Mouse (Mus musculus) forebrain, embryonic 16.5 days (tissue): ENCODE measurements around the gene Mrvi1. TPM values are rescaled to one million over a fixed set of nuclear protein-coding genes. Genes with fewer than 3 reads are reported as not detected.

Source experiments
- ATAC-seq: fragments of 200-750 bp; cut with Nextera tagmentation; 2 replicates; pipeline ENCODE4 v1.8.0; 2017; ENCODE audit warnings: mild to moderate bottlenecking, moderate library complexity
- H3K27ac ChIP-seq: fragments of 300-500 bp; sonication (generic); 2 replicates; pipeline ENCODE4 v1.5.1; 2014; ENCODE audit warnings: low read length, control low read depth
- H3K27me3 ChIP-seq: fragments of 300-500 bp; sonication (generic); replicated peaks from 2 replicates; pipeline ENCODE4 v1.6.1; 2014; ENCODE audit warnings: low read length; ENCODE audit not compliant: control insufficient read depth, insufficient read depth
- H3K36me3 ChIP-seq: fragments of 300-500 bp; sonication (generic); 2 replicates; pipeline ENCODE4 v1.6.1; 2014; ENCODE audit not compliant: control insufficient read depth, insufficient read depth
- H3K4me1 ChIP-seq: fragments of 300-500 bp; sonication (generic); replicated peaks from 2 replicates; pipeline ENCODE4 v1.6.1; 2014; ENCODE audit warnings: low read length; ENCODE audit not compliant: control insufficient read depth, insufficient read depth
- H3K4me2 ChIP-seq: fragments of 300-500 bp; sonication (generic); 2 replicates; pipeline ENCODE4 v1.6.1; 2014; ENCODE audit warnings: mild to moderate bottlenecking, low read length, control low read depth
- H3K4me3 ChIP-seq: fragments of 300-500 bp; sonication (generic); replicated peaks from 2 replicates; pipeline ENCODE4 v1.5.1; 2014; ENCODE audit warnings: mild to moderate bottlenecking, low read length, control low read depth
- H3K9ac ChIP-seq: fragments of 300-500 bp; sonication (generic); replicated peaks from 2 replicates; pipeline ENCODE4 v1.6.1; 2014; ENCODE audit warnings: low read depth, low read length, control low read depth
- H3K9me3 ChIP-seq: fragments of 300-500 bp; sonication (generic); 2 replicates; pipeline ENCODE4 v1.6.1; 2016; ENCODE audit warnings: low read length; ENCODE audit not compliant: control insufficient read depth
- WGBS: fragments of 180-500 bp; shearing (Covaris S2); extraction: QIAGEN DNeasy Blood & Tissue Kit; methylation state at CpG from one replicate; pipeline ENCODE4 v1.1.7; 2014; 5-methylcytosine and 5-hydroxymethylcytosine counted together
- polyA plus RNA-seq: library from polyadenylated mRNA; unstranded; fragments of >200 nt; fragmentation: Nextera tagmentation; extraction: Ambion mirVana; gene quantifications from 2 replicates; pipeline ENCODE4 v1.2.1, GENCODE M21; 2015

Mrvi1 gene
- polyA plus RNA-seq, 1 experiment from 2014 or later, result 0.60 TPM

DNA sequence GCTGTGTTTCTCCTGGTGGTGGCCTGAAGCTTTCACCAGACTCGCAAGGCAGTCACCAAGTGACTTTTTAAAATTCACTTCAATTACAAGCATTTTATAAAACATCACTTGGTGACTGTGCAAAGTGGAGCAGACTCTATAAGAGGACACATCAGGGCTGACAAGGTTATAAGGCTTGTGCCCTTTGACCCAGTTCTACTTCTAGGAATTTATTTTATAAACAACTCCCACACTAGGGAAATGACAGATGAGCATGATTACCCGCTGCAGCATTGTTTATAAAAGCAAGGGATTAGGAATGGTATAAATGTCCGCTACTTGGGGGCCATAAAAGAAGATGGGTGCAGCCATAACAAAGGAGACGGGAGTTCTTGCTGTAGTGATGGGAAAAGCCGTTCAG lies 1.4 kb upstream of the Mrvi1 start:
- Histone ChIP-seq H3K27me3 (no peaks in the 10 kb centered on the region), H3K4me3 (no peak overlapping the region), H3K4me1 (no peaks in the 10 kb centered on the region), H3K9ac (no peak overlapping the region), H3K27ac (no peak overlapping the region), H3K36me3 (no peaks in the 10 kb centered on the region), H3K4me2 (no peak overlapping the region), H3K9me3 (no peaks in the 10 kb centered on the region)
- WGBS, result 79% methylated on average over 5 of the region's 5 CpGs
- no peak for ATAC-seq

DNA sequence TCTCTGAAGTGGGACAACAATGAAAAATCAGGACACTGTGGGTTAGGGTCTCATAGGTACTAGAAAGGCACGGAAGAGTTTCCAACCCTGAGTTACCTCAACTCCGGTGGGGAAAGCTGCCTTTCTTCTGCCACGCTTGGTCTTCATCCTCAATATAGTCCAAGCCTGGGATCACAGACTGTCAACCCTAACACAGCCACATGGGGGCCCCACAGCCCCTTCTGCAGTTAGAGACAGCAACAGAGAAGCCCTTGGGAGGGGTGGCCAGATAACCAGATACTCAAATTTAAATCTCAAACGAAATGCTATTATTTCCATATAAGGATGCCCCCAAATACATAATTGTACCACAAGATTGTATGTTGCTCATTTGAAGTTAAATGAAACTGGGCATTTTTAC lies 503 bp upstream of the Mrvi1 start:
- no peak overlapping the region for H3K27ac ChIP-seq
- no peaks in the 10 kb centered on the region for H3K27me3 ChIP-seq
- H3K4me2 ChIP-seq, result no peak overlapping the region
- no peak overlapping the region for H3K4me3 ChIP-seq
- H3K4me1 ChIP-seq, result no peaks in the 10 kb centered on the region
- WGBS, result 61% methylated on average over 4 of the region's 4 CpGs
- H3K9me3 ChIP-seq, result no peaks in the 10 kb centered on the region
- no peaks in the 10 kb centered on the region for H3K36me3 ChIP-seq
- ATAC-seq, result no peak
- H3K9ac ChIP-seq, result no peak overlapping the region

- no peaks in the 10 kb centered on the region for H3K4me1 ChIP-seq
- H3K9me3 ChIP-seq, result no peaks in the 10 kb centered on the region
- H3K27ac ChIP-seq, result no peak overlapping the region
- no peak overlapping the region for H3K4me2 ChIP-seq
- WGBS, result 76% methylated on average over 8 of the region's 8 CpGs
- H3K9ac ChIP-seq, result no peak overlapping the region
- H3K27me3 ChIP-seq, result no peaks in the 10 kb centered on the region
- H3K36me3 ChIP-seq, result no peaks in the 10 kb centered on the region
- no peak overlapping the region for H3K4me3 ChIP-seq
- no peak for ATAC-seq
Observed at GRCm38 (mm10) chr7:110981036-110981435, 1.2 kb downstream of the Mrvi1 start.

GRCm38 (mm10) chr7:110977699-110978392 lies 4.4 kb downstream of the Mrvi1 start:
- Histone ChIP-seq H3K4me3 (no peak overlapping the region), H3K36me3 (no peaks in the 10 kb centered on the region), H3K4me2 (no peak overlapping the region), H3K27ac (no peak overlapping the region), H3K9ac (no peak overlapping the region), H3K27me3 (no peaks in the 10 kb centered on the region), H3K9me3 (no peaks in the 10 kb centered on the region), H3K4me1 (no peaks in the 10 kb centered on the region)
- no peak for ATAC-seq
- 91% methylated on average over 7 of the region's 7 CpGs for WGBS

DNA sequence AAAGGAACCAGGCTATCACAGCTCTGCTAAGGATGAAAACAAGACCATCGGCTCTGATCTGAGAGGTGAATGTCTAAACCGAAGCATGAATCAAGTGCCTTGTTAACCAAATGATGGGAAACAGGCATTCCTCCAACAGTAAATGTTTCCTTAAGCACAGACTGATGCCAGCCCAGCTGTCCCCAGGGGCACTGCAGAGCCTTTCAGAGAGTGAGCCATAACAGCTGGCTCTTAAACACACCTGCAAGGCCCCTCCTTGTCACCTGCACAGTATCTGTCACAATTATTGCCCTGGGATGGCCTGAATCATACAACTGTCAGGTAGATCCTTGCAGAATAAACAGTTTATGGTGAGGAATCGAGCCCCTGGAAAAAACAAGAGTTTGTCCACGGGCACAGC lies 8.8 kb downstream of the Mrvi1 start:
- H3K4me2 ChIP-seq, result no peak overlapping the region
- H3K27ac ChIP-seq, result no peak overlapping the region
- H3K9ac ChIP-seq, result no peak overlapping the region
- 87% methylated on average over 4 of the region's 4 CpGs for WGBS
- H3K4me1 ChIP-seq, result no peaks in the 10 kb centered on the region
- no peaks in the 10 kb centered on the region for H3K9me3 ChIP-seq
- ATAC-seq, result no peak
- no peaks in the 10 kb centered on the region for H3K27me3 ChIP-seq
- no peak overlapping the region for H3K4me3 ChIP-seq
- H3K36me3 ChIP-seq, result no peaks in the 10 kb centered on the region

DNA sequence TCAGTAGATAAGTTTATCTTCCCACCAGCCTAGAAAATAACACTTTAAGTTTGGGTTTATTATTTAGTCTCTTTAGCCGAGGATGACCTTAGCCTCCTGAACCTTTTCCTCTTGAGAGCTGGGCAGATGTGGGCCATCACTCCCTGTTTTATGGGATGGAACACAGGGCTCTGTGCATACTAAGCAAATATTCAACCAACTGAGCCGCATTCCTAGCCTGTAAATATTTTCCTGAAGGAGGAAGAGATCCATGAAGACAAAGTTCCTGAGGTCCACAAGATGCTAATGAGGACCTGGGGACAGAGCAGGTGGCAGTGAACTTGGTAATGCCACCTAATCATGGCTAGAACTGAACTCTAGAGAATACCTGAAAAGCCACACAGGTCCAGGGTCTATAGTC lies 9.5 kb downstream of the Mrvi1 start:
- H3K4me3 ChIP-seq, result no peak overlapping the region
- no peaks in the 10 kb centered on the region for H3K36me3 ChIP-seq
- H3K27me3 ChIP-seq, result no peaks in the 10 kb centered on the region
- H3K4me1 ChIP-seq, result no peaks in the 10 kb centered on the region
- no peak overlapping the region for H3K9ac ChIP-seq
- H3K9me3 ChIP-seq, result no peaks in the 10 kb centered on the region
- WGBS, result 90% methylated on average over 2 of the region's 2 CpGs
- H3K4me2 ChIP-seq, result no peak overlapping the region
- no peak for ATAC-seq
- no peak overlapping the region for H3K27ac ChIP-seq

DNA sequence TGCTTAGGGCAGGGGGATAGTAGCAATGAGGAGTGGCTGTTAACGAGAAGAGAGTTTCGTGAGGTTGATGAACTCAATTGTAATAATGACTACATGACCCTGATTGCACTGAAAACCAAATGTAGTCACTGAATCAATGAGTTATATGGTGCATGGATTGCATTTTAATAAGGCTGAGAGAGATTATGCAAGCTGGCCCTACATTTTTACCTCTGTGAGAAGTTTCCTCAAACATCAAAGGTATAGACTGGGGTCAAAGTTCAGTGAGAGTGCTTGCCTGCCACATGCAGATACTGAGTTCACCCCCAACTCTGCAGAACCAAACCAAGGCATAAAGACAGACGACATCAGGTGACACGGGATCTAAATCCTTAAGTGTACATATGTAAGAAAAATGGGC lies 14.9 kb downstream of the Mrvi1 start:
- Histone ChIP-seq H3K9ac (no peak overlapping the region), H3K4me2 (no peak overlapping the region), H3K4me3 (no peak overlapping the region), H3K36me3 (no peaks in the 10 kb centered on the region), H3K9me3 (no peaks in the 10 kb centered on the region), H3K27ac (no peak overlapping the region), H3K27me3 (no peaks in the 10 kb centered on the region), H3K4me1 (no peaks in the 10 kb centered on the region)
- no peak for ATAC-seq
- 81% methylated on average over 4 of the region's 4 CpGs for WGBS

DNA sequence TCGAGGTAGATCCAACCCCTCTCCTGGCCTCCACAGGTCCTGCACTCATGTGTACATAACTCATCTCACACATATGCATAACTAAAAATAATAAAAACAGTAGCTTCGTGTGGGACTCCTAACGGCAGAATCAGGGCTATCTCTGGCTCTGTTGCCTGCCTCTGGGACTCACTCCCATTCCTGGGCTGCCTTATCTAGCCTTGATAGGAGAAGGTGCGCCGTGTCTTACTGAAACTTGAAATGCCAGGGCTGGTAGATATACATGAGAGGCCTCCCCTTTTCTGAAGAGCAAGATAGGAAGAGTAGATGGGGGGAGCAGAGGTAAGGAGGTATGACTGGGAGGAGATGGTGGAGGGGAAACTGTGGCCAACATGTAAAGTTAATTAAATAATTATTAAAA lies 15.4 kb downstream of the Mrvi1 start:
- Histone ChIP-seq H3K36me3 (no peaks in the 10 kb centered on the region), H3K27me3 (no peaks in the 10 kb centered on the region), H3K9ac (no peak overlapping the region), H3K4me3 (no peak overlapping the region), H3K27ac (no peak overlapping the region), H3K9me3 (no peaks in the 10 kb centered on the region), H3K4me1 (no peaks in the 10 kb centered on the region), H3K4me2 (no peak overlapping the region)
- no peak for ATAC-seq
- 94% methylated on average over 5 of the region's 5 CpGs for WGBS

- no peaks in the 10 kb centered on the region for H3K9me3 ChIP-seq
Observed at GRCm38 (mm10) chr7:110965387-110965786, 16.9 kb downstream of the Mrvi1 start.

DNA sequence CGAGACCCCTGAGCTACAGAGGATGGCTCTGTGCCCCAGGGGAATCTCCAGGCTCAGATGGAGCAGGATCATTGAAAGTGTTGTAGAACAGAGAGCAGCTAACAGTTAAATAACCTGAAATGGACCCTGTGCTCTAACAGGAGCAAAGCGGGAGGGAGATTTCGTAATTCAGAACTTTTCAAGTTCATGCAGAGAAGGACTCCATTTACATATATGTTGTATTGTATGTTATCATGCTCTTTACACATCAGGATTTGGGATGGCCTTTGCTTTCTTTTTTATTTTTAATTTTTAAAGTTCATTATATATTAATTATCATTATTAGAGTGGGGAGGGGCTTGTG lies 18.6 kb downstream of the Mrvi1 start:
- 79% methylated on average over 3 of the region's 3 CpGs for WGBS
- no peaks in the 10 kb centered on the region for H3K9me3 ChIP-seq

More at GRCm38 (mm10) chr7:110965387-110965786, 16.9 kb downstream of the Mrvi1 start:
- no peak overlapping the region for H3K4me3 ChIP-seq
- no peak for ATAC-seq
- H3K4me1 ChIP-seq, result no peaks in the 10 kb centered on the region
- no peak overlapping the region for H3K27ac ChIP-seq
- no peaks in the 10 kb centered on the region for H3K27me3 ChIP-seq
- no peaks in the 10 kb centered on the region for H3K36me3 ChIP-seq
- 75% methylated on average over 3 of the region's 3 CpGs for WGBS
- no peak overlapping the region for H3K4me2 ChIP-seq
- H3K9ac ChIP-seq, result no peak overlapping the region

More for the DNA sequence above, 18.6 kb downstream of the Mrvi1 start:
- ATAC-seq, result no peak
- Histone ChIP-seq H3K4me2 (no peak overlapping the region), H3K4me3 (no peak overlapping the region), H3K9ac (no peak overlapping the region), H3K4me1 (no peaks in the 10 kb centered on the region), H3K27ac (no peak overlapping the region), H3K36me3 (no peaks in the 10 kb centered on the region), H3K27me3 (no peaks in the 10 kb centered on the region)
